Mouse (Mus musculus): ENCODE results near the gene Armc6. TPM values are rescaled to one million over a fixed set of nuclear protein-coding genes. Genes with fewer than 3 reads are reported as not detected.

The Armc6 gene
- polyA plus RNA-seq, 2 experiments = 10.5 to 12.4 TPM

DNA sequence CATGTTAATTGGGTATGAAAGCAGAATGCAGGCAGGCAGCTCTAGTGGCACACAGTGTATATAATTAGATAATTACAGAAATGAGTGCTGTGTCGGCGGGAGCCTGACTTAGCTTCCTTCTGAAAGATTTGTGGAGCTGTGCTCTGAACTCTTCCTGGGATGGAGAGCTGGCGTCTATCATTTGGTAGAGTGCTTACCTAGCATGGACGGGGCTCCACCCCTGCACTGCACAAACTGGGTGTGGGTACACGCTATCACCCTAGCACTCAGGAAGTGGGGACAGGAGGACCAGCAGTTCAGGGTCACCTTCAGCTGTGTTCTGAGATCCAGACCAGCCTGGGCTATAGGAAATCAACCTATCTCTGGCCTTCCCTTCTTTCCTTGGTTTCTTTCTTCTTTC is 60.9 kb downstream of the Armc6 start:
- Histone ChIP-seq H3K36me3 (replicated peaks; ENCODE audit: control insufficient read depth, insufficient read depth, low read depth) (no peaks in the 10 kb centered on the region; the same call in none of the 2 replicates), H3K9ac (replicated peaks) (peak overlapping the region; percentile 79), H3K27ac (peak overlapping the region; percentile 8; the same call in 1 of the 2 replicates), H3K4me3 (ENCODE audit: insufficient read depth in 1 of 2, low read depth in 2 of 2, low read length in 2 of 2) (peak overlapping the region in 1 of 2 experiments; percentile 67; a peak in 2 of 4 replicates), H3K27me3 (ENCODE audit: control insufficient read depth, insufficient read depth, low read length) (no peaks in the 10 kb centered on the region), H3K9me3 (ENCODE audit: control insufficient read depth, low read length) (no peaks in the 10 kb centered on the region), H3K4me1 (replicated peaks; ENCODE audit: control insufficient read depth in 2 of 2, insufficient read depth in 2 of 2, low read length in 1 of 2) (peaks cover 21 to 37% of the 10 kb centered on the region in 2 experiments), H3K4me2 (ENCODE audit: low read depth) (peak overlapping the region; percentile 76)
- peak; percentile 34; the same call in 1 of the 2 replicates for ATAC-seq (ENCODE audit: insufficient read depth)
- no peak for TF ChIP-seq CTCF (IDR thresholded peaks at IDR 0.05; ENCODE audit: low read depth)
- TF ChIP-seq EP300 (IDR thresholded peaks at IDR 0.05; ENCODE audit: low read depth) = no peak
- DNase-seq (ENCODE audit: low read depth in 3 of 3, low spot score in 3 of 3) = peak in 1 of 3 experiments; percentile 48
- 34% methylated on average over 5 of the region's 5 CpGs for WGBS (ENCODE audit: insufficient replicate concordance)

DNA sequence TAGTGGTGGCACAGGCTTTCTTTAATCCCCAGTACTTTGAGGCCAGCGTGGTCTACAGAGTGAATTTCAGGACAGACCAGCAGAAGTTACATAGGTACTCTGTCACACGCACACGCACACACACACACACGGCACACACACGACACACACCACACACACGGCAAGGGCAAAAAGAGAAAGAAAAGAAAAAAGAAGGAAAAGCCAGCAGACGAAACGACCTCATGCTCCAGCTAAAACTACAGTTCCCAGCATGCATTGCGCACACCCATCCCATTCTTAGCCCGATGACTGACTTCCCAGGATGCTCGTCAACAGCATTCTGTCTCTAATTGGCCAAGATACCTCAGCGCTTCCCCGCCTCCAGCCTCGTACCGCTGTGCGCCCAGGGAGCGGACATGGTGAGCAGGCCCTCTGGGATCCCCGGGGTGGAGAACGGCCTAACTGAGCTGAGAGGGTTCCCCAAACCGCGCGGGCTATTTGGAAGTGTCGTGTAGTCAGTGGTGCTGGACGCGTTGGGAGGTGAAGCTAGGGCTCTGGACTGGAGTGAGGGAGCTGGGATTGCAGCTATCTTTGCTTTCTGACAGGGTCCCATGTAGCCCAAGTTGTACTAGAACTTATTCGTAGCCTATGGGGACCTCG is 62.1 kb downstream of the Armc6 start, which contains the start of gene Tmem161a:
Gene Tmem161a, plus strand, starts transcription at position 314 of the 639 bp plus-strand sequence.
- no peaks in the 10 kb centered on the region; the same call in 1 of the 2 replicates for H3K36me3 ChIP-seq (replicated peaks; ENCODE audit: control insufficient read depth, insufficient read depth, low read depth)
- peak within 1 kb of the TSS; percentile 48 for H3K27ac ChIP-seq
- no peaks in the 10 kb centered on the region for H3K27me3 ChIP-seq (ENCODE audit: control insufficient read depth, insufficient read depth, low read length)
- DNase-seq (ENCODE audit: low read depth in 3 of 3, low spot score in 3 of 3) (peak; percentile 92 to 96 (median 94)), ATAC-seq (ENCODE audit: insufficient read depth) (peak; percentile 95)
- peak within 1 kb of the TSS; percentile 79 for H3K9ac ChIP-seq (replicated peaks)
- peak within 1 kb of the TSS; percentile 67 to 89 for H3K4me3 ChIP-seq (ENCODE audit: insufficient read depth in 1 of 2, low read depth in 2 of 2, low read length in 2 of 2)
- no peaks in the 10 kb centered on the region for H3K9me3 ChIP-seq (ENCODE audit: control insufficient read depth, low read length)
- peak within 1 kb of the TSS; percentile 76 for H3K4me2 ChIP-seq (ENCODE audit: low read depth)
- no peak for TF ChIP-seq EP300 (IDR thresholded peaks at IDR 0.05; ENCODE audit: low read depth)
- 0 out of 2 replicates have a peak, but pooled peaks have one; percentile 11 for TF ChIP-seq CTCF (IDR thresholded peaks at IDR 0.05; ENCODE audit: low read depth)
- WGBS (ENCODE audit: insufficient replicate concordance) = 2% methylated on average over 27 of the region's 27 CpGs
- H3K4me1 ChIP-seq (replicated peaks; ENCODE audit: control insufficient read depth in 2 of 2, insufficient read depth in 2 of 2, low read length in 1 of 2) = peaks cover 21 to 37% of the 10 kb centered on the region in 2 experiments

DNA sequence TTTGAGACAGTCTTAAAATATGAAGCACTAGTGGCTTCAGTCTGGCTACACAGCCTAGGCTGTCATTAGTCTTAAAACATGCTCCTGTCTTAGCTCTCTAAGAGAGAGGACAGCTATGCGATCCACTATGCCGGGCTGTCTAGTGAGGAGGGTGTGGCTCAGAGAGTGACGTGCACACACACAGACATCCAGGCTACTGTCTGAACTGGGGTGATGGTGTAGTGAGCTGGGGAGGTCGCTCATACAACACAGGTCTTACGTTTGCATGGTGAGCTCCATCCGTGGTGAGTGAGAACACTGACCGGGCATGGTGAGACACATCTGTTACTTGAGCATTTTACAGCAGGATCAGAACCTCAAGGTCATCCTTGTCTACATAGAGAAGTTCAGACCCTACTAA is 63.0 kb downstream of the Armc6 start:
- peaks cover 21 to 37% of the 10 kb centered on the region in 2 experiments for H3K4me1 ChIP-seq (replicated peaks; ENCODE audit: control insufficient read depth in 2 of 2, insufficient read depth in 2 of 2, low read length in 1 of 2)

DNA sequence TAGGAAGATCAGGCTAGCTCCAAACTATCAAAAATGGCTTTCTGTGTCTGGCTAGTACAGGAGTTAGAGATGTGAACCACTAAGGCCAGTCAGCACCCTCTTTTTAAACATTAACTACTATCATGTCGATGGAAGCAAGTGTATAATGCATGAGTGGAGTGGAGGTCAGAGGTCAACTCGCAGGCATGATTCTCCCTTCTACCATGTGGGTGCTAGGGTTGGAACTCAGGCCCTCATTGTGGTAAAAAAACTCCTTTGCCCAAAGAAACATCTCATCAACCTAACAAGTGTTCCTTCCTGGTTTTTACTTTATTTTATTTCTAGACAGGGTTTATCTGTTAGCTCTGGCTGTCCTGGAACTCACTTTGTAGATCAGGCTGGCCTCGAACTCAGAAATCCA is 63.5 kb downstream of the Armc6 start:
- Histone ChIP-seq H3K36me3 (replicated peaks; ENCODE audit: control insufficient read depth, insufficient read depth, low read depth) (no peaks in the 10 kb centered on the region), H3K9me3 (ENCODE audit: control insufficient read depth, low read length) (no peaks in the 10 kb centered on the region), H3K4me3 (ENCODE audit: insufficient read depth in 1 of 2, low read depth in 2 of 2, low read length in 2 of 2) (no peak overlapping the region), H3K4me1 (replicated peaks; ENCODE audit: control insufficient read depth in 2 of 2, insufficient read depth in 2 of 2, low read length in 1 of 2) (peaks cover 21 to 37% of the 10 kb centered on the region in 2 experiments), H3K4me2 (ENCODE audit: low read depth) (no peak overlapping the region), H3K27ac (no peak overlapping the region), H3K27me3 (ENCODE audit: control insufficient read depth, insufficient read depth, low read length) (no peaks in the 10 kb centered on the region), H3K9ac (replicated peaks) (no peak overlapping the region)
- DNase-seq (ENCODE audit: low read depth in 3 of 3, low spot score in 3 of 3) = no peak
- ATAC-seq (ENCODE audit: insufficient read depth) = no peak
- WGBS (ENCODE audit: insufficient replicate concordance) = 57% methylated on average over 3 of the region's 3 CpGs
- TF ChIP-seq CTCF (IDR thresholded peaks at IDR 0.05; ENCODE audit: low read depth) = no peak
- no peak for TF ChIP-seq EP300 (IDR thresholded peaks at IDR 0.05; ENCODE audit: low read depth)

More for the DNA sequence above, 63.0 kb downstream of the Armc6 start:
- no peak for DNase-seq (ENCODE audit: low read depth in 3 of 3, low spot score in 3 of 3)
- peak overlapping the region; percentile 47 for H3K27ac ChIP-seq
- no peak for ATAC-seq (ENCODE audit: insufficient read depth)
- no peaks in the 10 kb centered on the region for H3K36me3 ChIP-seq (replicated peaks; ENCODE audit: control insufficient read depth, insufficient read depth, low read depth)
- no peak overlapping the region for H3K9ac ChIP-seq (replicated peaks)
- no peak overlapping the region for H3K4me3 ChIP-seq (ENCODE audit: insufficient read depth in 1 of 2, low read depth in 2 of 2, low read length in 2 of 2)
- TF ChIP-seq CTCF (IDR thresholded peaks at IDR 0.05; ENCODE audit: low read depth) = no peak
- no peak for TF ChIP-seq EP300 (IDR thresholded peaks at IDR 0.05; ENCODE audit: low read depth)
- no peaks in the 10 kb centered on the region for H3K9me3 ChIP-seq (ENCODE audit: control insufficient read depth, low read length)
- WGBS (ENCODE audit: insufficient replicate concordance) = 53% methylated on average over 7 of the region's 7 CpGs
- H3K27me3 ChIP-seq (ENCODE audit: control insufficient read depth, insufficient read depth, low read length) = no peaks in the 10 kb centered on the region
- H3K4me2 ChIP-seq (ENCODE audit: low read depth) = peak overlapping the region; percentile 76

Other genes starting within 250 kb of the Armc6 start
- 18.3 and 19.2 TPM in 2 replicates for gene Gatad2a, start 238.1 kb downstream of the Armc6 start, polyA plus RNA-seq (2012; rRNA removed)
- gene Gatad2a, start 238.1 kb downstream of the Armc6 start, polyA plus RNA-seq (2014; fragmentation: Nextera tagmentation; extraction: Ambion mirVana) = 22.7 and 32.9 TPM in 2 replicates
- 19.2 and 19.4 TPM in 2 replicates for gene Mau2, start 191.7 kb downstream of the Armc6 start, polyA plus RNA-seq (2012; rRNA removed)
- 15.6 and 19.6 TPM in 2 replicates for gene Mau2, start 191.7 kb downstream of the Armc6 start, polyA plus RNA-seq (2014; fragmentation: Nextera tagmentation; extraction: Ambion mirVana)
- 4.7 and 6.2 TPM in 2 replicates for gene Sugp1, start 191.7 kb downstream of the Armc6 start, polyA plus RNA-seq (2012; rRNA removed)
- 8.8 and 10.3 TPM in 2 replicates for gene Sugp1, start 191.7 kb downstream of the Armc6 start, polyA plus RNA-seq (2014; fragmentation: Nextera tagmentation; extraction: Ambion mirVana)
- gene Tm6sf2, start 161.5 kb downstream of the Armc6 start, polyA plus RNA-seq (2012; rRNA removed) = 1.2 and 1.3 TPM in 2 replicates
- gene Tm6sf2, start 161.5 kb downstream of the Armc6 start, polyA plus RNA-seq (2014; fragmentation: Nextera tagmentation; extraction: Ambion mirVana) = 0.85 and 1.3 TPM in 2 replicates
- gene Hapln4, start 151.0 kb downstream of the Armc6 start, polyA plus RNA-seq (2012; rRNA removed) = 0.05 and 0.06 TPM in 2 replicates
- not detected in 2 replicates for gene Hapln4, start 151.0 kb downstream of the Armc6 start, polyA plus RNA-seq (2014; fragmentation: Nextera tagmentation; extraction: Ambion mirVana)
- 0.01 and 0.11 TPM in 2 replicates for gene Ncan, start 113.6 kb downstream of the Armc6 start, polyA plus RNA-seq (2012; rRNA removed)
- gene Ncan, start 113.6 kb downstream of the Armc6 start, polyA plus RNA-seq (2014; fragmentation: Nextera tagmentation; extraction: Ambion mirVana) = not detected in 2 replicates
- gene Nr2c2ap, start 103.1 kb downstream of the Armc6 start, polyA plus RNA-seq (2012; rRNA removed) = 9.3 and 11.1 TPM in 2 replicates
- gene Nr2c2ap, start 103.1 kb downstream of the Armc6 start, polyA plus RNA-seq (2014; fragmentation: Nextera tagmentation; extraction: Ambion mirVana) = 11.8 and 12.0 TPM in 2 replicates
- 5.3 and 6.4 TPM in 2 replicates for gene Rfxank, start 95.3 kb downstream of the Armc6 start, polyA plus RNA-seq (2012; rRNA removed)
- gene Rfxank, start 95.3 kb downstream of the Armc6 start, polyA plus RNA-seq (2014; fragmentation: Nextera tagmentation; extraction: Ambion mirVana) = 6.1 and 7.0 TPM in 2 replicates
- 27.0 and 27.1 TPM in 2 replicates for gene Borcs8, start 95.0 kb downstream of the Armc6 start, polyA plus RNA-seq (2012; rRNA removed)
- 25.1 and 25.4 TPM in 2 replicates for gene Borcs8, start 95.0 kb downstream of the Armc6 start, polyA plus RNA-seq (2014; fragmentation: Nextera tagmentation; extraction: Ambion mirVana)
- 0.03 and 0.04 TPM in 2 replicates for gene Mef2b, start 94.8 kb downstream of the Armc6 start, polyA plus RNA-seq (2012; rRNA removed)
- not detected in 2 replicates for gene Mef2b, start 94.8 kb downstream of the Armc6 start, polyA plus RNA-seq (2014; fragmentation: Nextera tagmentation; extraction: Ambion mirVana)
- gene Tmem161a, start 62.1 kb downstream of the Armc6 start, polyA plus RNA-seq (2012; rRNA removed) = 33.0 and 38.0 TPM in 2 replicates
- gene Tmem161a, start 62.1 kb downstream of the Armc6 start, polyA plus RNA-seq (2014; fragmentation: Nextera tagmentation; extraction: Ambion mirVana) = 15.6 TPM in 2 replicates
- gene Slc25a42, start 22.2 kb downstream of the Armc6 start, polyA plus RNA-seq (2012; rRNA removed) = 14.7 and 16.1 TPM in 2 replicates
- gene Slc25a42, start 22.2 kb downstream of the Armc6 start, polyA plus RNA-seq (2014; fragmentation: Nextera tagmentation; extraction: Ambion mirVana) = 3.3 and 4.5 TPM in 2 replicates
- gene Sugp2, start 240 bp downstream of the Armc6 start, polyA plus RNA-seq (2012; rRNA removed) = 14.1 and 17.3 TPM in 2 replicates
- gene Sugp2, start 240 bp downstream of the Armc6 start, polyA plus RNA-seq (2014; fragmentation: Nextera tagmentation; extraction: Ambion mirVana) = 7.5 and 9.9 TPM in 2 replicates
- 5.5 and 6.5 TPM in 2 replicates for gene Homer3, start 48.4 kb upstream of the Armc6 start, polyA plus RNA-seq (2012; rRNA removed)
- gene Homer3, start 48.4 kb upstream of the Armc6 start, polyA plus RNA-seq (2014; fragmentation: Nextera tagmentation; extraction: Ambion mirVana) = 3.9 and 4.2 TPM in 2 replicates
- 17.9 and 20.3 TPM in 2 replicates for gene Ddx49, start 68.0 kb upstream of the Armc6 start, polyA plus RNA-seq (2012; rRNA removed)
- gene Ddx49, start 68.0 kb upstream of the Armc6 start, polyA plus RNA-seq (2014; fragmentation: Nextera tagmentation; extraction: Ambion mirVana) = 20.8 and 22.3 TPM in 2 replicates
- gene Cope, start 68.1 kb upstream of the Armc6 start, polyA plus RNA-seq (2012; rRNA removed) = 138 and 180 TPM in 2 replicates
- 164 and 171 TPM in 2 replicates for gene Cope, start 68.1 kb upstream of the Armc6 start, polyA plus RNA-seq (2014; fragmentation: Nextera tagmentation; extraction: Ambion mirVana)
- gene Cers1, start 81.3 kb upstream of the Armc6 start, polyA plus RNA-seq (2012; rRNA removed) = 0.09 and 0.14 TPM in 2 replicates
- not detected in 2 replicates for gene Cers1, start 81.3 kb upstream of the Armc6 start, polyA plus RNA-seq (2014; fragmentation: Nextera tagmentation; extraction: Ambion mirVana)
- gene Gdf1, start 95.4 kb upstream of the Armc6 start, polyA plus RNA-seq (2012; rRNA removed) = 0.16 and 0.22 TPM in 2 replicates
- not detected in 2 replicates for gene Gdf1, start 95.4 kb upstream of the Armc6 start, polyA plus RNA-seq (2014; fragmentation: Nextera tagmentation; extraction: Ambion mirVana)
- 12.3 and 14.1 TPM in 2 replicates for gene Upf1, start 118.8 kb upstream of the Armc6 start, polyA plus RNA-seq (2012; rRNA removed)
- 9.3 and 11.6 TPM in 2 replicates for gene Upf1, start 118.8 kb upstream of the Armc6 start, polyA plus RNA-seq (2014; fragmentation: Nextera tagmentation; extraction: Ambion mirVana)
- 0.39 and 0.47 TPM in 2 replicates for gene Comp, start 139.1 kb upstream of the Armc6 start, polyA plus RNA-seq (2012; rRNA removed)
- gene Comp, start 139.1 kb upstream of the Armc6 start, polyA plus RNA-seq (2014; fragmentation: Nextera tagmentation; extraction: Ambion mirVana) = 0.29 and 0.85 TPM in 2 replicates
- gene Crtc1, start 205.1 kb upstream of the Armc6 start, polyA plus RNA-seq (2012; rRNA removed) = 3.9 and 4.5 TPM in 2 replicates
- 2.9 and 3.9 TPM in 2 replicates for gene Crtc1, start 205.1 kb upstream of the Armc6 start, polyA plus RNA-seq (2014; fragmentation: Nextera tagmentation; extraction: Ambion mirVana)
- gene Klhl26, start 242.5 kb upstream of the Armc6 start, polyA plus RNA-seq (2012; rRNA removed) = 6.5 and 7.1 TPM in 2 replicates
- 5.0 and 6.0 TPM in 2 replicates for gene Klhl26, start 242.5 kb upstream of the Armc6 start, polyA plus RNA-seq (2014; fragmentation: Nextera tagmentation; extraction: Ambion mirVana)

All from liver, embryonic 14.5 days (tissue).